8 mouse cellular contexts compared by ENCODE assay signal in the genomic region with DNA sequence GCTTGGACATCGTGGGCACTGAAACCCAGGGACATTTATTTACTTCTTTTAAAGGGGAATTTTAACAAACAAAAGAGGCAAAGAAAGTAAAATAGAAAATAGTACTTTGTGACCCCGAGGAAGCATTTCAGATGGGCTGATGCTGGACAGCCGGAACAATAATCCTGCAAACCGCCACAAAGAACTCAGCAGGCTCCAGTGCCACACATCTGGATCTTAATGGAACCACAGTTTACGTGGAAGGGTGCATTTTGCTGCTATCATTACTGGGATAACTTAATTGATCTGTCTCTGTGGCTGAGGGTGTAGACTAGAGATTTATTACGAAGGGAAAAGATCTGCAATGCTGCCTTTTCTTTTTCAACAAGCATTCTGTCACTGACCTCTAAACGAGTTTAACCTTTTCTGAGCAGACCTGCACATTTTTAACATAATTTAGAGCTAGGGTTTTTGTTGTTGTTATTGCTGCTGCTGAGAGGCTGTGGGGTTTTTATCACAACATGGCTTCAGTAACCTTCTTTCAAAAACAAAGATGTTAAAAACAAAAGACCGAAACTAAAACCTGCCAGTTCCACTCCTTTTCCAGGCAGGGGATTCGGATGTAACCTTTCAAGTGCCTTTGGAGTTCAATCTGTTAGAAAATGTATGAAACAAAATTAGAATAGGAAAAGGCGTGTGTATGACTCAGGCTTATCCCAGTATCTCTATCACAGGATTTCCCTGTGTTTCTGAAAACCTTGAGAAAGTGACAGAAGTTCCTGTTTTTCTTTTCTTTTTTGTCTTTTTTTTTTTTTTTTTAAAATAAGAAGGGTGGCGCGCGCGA.
DNase-seq lines count a peak whose midpoint lies in the region; ATAC-seq and TF ChIP-seq lines count a peak whose summit lies in the region.

No protein-coding gene starts in this region.

- peaks cover 46% of the 10 kb centered on the region for H3K4me1 ChIP-seq in lung, adult 2 months (ENCODE audit: control insufficient read depth, insufficient read depth, low read length)
- peaks cover 42% of the 10 kb centered on the region for H3K4me1 ChIP-seq in brown adipose tissue, adult 24 weeks (ENCODE audit: control insufficient read depth, insufficient read depth, insufficient read length, low read length)
- H3K4me1 ChIP-seq in neural tube, embryonic 13.5 days (replicated peaks), result peaks cover 66% of the 10 kb centered on the region

- H3K4me3 ChIP-seq in lung, adult 2 months (replicated peaks; ENCODE audit: extremely low read depth, low read depth, low read length), result peak overlapping the region; percentile 85
- peak overlapping the region; percentile 99 for H3K4me3 ChIP-seq in brown adipose tissue, adult 24 weeks (ENCODE audit: insufficient read depth, low read depth, low read length)
- H3K4me3 ChIP-seq in neural tube, embryonic 13.5 days, result peak overlapping the region; percentile 93

- peak overlapping the region; percentile 98 for H3K27ac ChIP-seq in brown adipose tissue, adult 24 weeks (replicated peaks; ENCODE audit: low read depth, low read length)
- peak overlapping the region; percentile 42 for H3K27ac ChIP-seq in neural tube, embryonic 13.5 days (replicated peaks)

- intact Hi-C loops in left cerebral cortex, postnatal 36 days (cut with DNase I), result no loop called here

- no peak for TF ChIP-seq CTCF in lung, adult 2 months (IDR thresholded peaks at IDR 0.05; ENCODE audit: insufficient read depth, low read length)

- WGBS in lung, adult 2 months, result 9% methylated on average over 14 of the region's 14 CpGs
- WGBS in neural tube, embryonic 13.5 days, result 2% methylated on average over 14 of the region's 14 CpGs

- no peak for ATAC-seq in neural tube, embryonic 13.5 days (ENCODE audit: low read depth)

- H3K36me3 ChIP-seq in neural tube, embryonic 13.5 days, result no peaks in the 10 kb centered on the region

- no peaks in the 10 kb centered on the region for H3K9me3 ChIP-seq in neural tube, embryonic 13.5 days

- no peak for DNase-seq in lung, adult 2 months
- no peak for DNase-seq in lung, postnatal 4 days
- DNase-seq in hindlimb bud, embryonic 11.5 days (ENCODE audit: extremely low spot score, low read depth, low spot score), result peak; percentile 24
- no peak for DNase-seq in frontal cortex, postnatal 25 days (ENCODE audit: low spot score in 2 of 2)
- no peak for DNase-seq in left cerebral cortex, postnatal 36 days (ENCODE audit: low spot score in 2 of 2)
- no peak for DNase-seq in layer of hippocampus, adult 18-20 months (ENCODE audit: low spot score in 2 of 2)

- H3K9ac ChIP-seq in neural tube, embryonic 13.5 days, result peak overlapping the region; percentile 97

- TF ChIP-seq POLR2A in lung, adult 2 months (IDR thresholded peaks at IDR 0.05; ENCODE audit: borderline replicate concordance, extremely low read depth, low read depth, low read length), result no peak

- peak overlapping the region; percentile 85 for H3K4me2 ChIP-seq in neural tube, embryonic 13.5 days

- no peaks in the 10 kb centered on the region for H3K27me3 ChIP-seq in neural tube, embryonic 13.5 days
